Mouse (Mus musculus) intestine, embryonic 16.5 days (tissue): Measurements from ENCODE around the gene Pten. TPM values are rescaled to one million over a fixed set of nuclear protein-coding genes. Genes with fewer than 3 reads are reported as not detected.
A peak's percentile ranks its signal among the peaks of the same experiment; 100 is the strongest.

Experiments used
- ATAC-seq: fragments of 200-750 bp; cut with Nextera tagmentation; 2 replicates; pipeline ENCODE4 v1.8.0; 2017; ENCODE audit warnings: moderate TSS enrichment, moderate library complexity
- H3K27ac ChIP-seq: fragments of 300-500 bp; sonication (generic); 2 replicates; pipeline ENCODE4 v1.5.1; 2014; ENCODE audit warnings: mild to moderate bottlenecking, low read length
- H3K27me3 ChIP-seq: fragments of 300-500 bp; sonication (generic); replicated peaks from 2 replicates; pipeline ENCODE4 v1.6.1; 2014; ENCODE audit warnings: low read length, control low read depth, mixed read lengths; ENCODE audit not compliant: control insufficient read depth, insufficient read depth
- H3K36me3 ChIP-seq: fragments of 300-500 bp; sonication (generic); 2 replicates; pipeline ENCODE4 v1.6.1; 2014; ENCODE audit warnings: low read length, control low read depth; ENCODE audit not compliant: control insufficient read depth, insufficient read depth
- H3K4me1 ChIP-seq: fragments of 300-500 bp; sonication (generic); 2 replicates; pipeline ENCODE4 v1.6.1; 2014; ENCODE audit warnings: low read length, control low read depth, mixed read lengths; ENCODE audit not compliant: control insufficient read depth, insufficient read depth
- H3K4me2 ChIP-seq: fragments of 300-500 bp; sonication (generic); 2 replicates; pipeline ENCODE4 v1.6.1; 2014; ENCODE audit warnings: low read depth, low read length, control low read depth
- H3K4me3 ChIP-seq: fragments of 300-500 bp; sonication (generic); 2 replicates; pipeline ENCODE4 v1.5.1; 2014; ENCODE audit warnings: mild to moderate bottlenecking, low read length
- H3K9ac ChIP-seq: fragments of 300-500 bp; sonication (generic); 2 replicates; pipeline ENCODE4 v1.6.1; 2014; ENCODE audit warnings: low read depth, low read length
- H3K9me3 ChIP-seq: fragments of 300-500 bp; sonication (generic); 2 replicates; pipeline ENCODE4 v1.6.1; 2016; ENCODE audit warnings: low read length, control low read depth; ENCODE audit not compliant: control insufficient read depth
- WGBS: fragments of 180-500 bp; shearing (Covaris S2); extraction: QIAGEN DNeasy Blood & Tissue Kit; methylation state at CpG from one replicate; pipeline ENCODE4 v1.1.7; 2014; 5-methylcytosine and 5-hydroxymethylcytosine counted together
- polyA plus RNA-seq: library from polyadenylated mRNA; unstranded; fragments of >200 nt; fragmentation: Nextera tagmentation; extraction: Ambion mirVana; gene quantifications from 2 replicates; pipeline ENCODE4 v1.2.1, GENCODE M21; 2015

Pten gene
- polyA plus RNA-seq: 7.1 and 7.6 TPM in 2 replicates

DNA sequence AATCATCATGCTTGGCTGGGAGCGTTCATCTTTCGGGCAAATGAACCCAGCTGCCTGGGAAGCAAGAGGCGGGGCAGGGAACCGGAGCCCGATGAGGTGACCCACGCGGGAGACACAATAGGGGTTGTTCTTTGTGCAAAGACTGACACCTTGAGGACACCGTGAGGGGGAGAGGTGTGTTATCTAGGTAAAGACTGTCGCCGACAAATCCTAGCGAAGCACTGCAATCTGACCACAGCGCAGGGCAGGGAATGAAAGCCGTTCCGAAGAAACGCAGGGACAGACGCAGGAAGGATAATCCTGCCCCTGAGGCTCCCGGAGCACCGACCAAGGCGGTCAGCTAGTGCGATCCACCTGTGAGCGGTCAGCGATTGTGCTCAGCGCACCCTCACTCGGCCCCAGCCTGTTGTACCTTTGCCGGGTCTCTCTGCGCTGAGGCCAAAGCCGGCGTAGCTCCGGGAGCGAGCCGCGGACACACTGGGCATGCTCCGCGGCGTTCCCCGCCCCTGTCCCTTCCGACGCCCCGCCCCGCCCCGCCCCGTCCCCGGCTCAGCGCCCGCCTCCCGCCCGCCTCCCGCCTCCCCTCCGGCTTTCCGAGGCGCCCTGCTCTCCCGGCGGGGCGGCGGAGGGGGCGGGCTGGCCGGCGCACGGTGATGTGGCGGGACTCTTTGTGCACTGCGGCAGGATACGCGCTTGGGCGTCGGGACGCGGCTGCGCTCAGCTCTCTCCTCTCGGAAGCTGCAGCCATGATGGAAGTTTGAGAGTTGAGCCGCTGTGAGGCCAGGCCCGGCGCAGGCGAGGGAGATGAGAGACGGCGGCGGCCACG is at the start of gene Pten:
TSS of gene Pten (plus strand) at position 598 of the 826 bp plus-strand sequence.
- H3K27ac ChIP-seq: peak within 1 kb of the TSS; percentile 100
- no peaks in the 10 kb centered on the region for H3K9me3 ChIP-seq
- H3K4me2 ChIP-seq: peak within 1 kb of the TSS; percentile 90
- H3K4me3 ChIP-seq: peak within 1 kb of the TSS; percentile 100
- WGBS: under 1% methylated on average over 68 of the region's 77 CpGs
- H3K36me3 ChIP-seq: no peaks in the 10 kb centered on the region
- peak; percentile 89 for ATAC-seq
- H3K9ac ChIP-seq: peak within 1 kb of the TSS; percentile 100
- peaks cover 10% of the 10 kb centered on the region for H3K4me1 ChIP-seq
- H3K27me3 ChIP-seq: no peaks in the 10 kb centered on the region

DNA sequence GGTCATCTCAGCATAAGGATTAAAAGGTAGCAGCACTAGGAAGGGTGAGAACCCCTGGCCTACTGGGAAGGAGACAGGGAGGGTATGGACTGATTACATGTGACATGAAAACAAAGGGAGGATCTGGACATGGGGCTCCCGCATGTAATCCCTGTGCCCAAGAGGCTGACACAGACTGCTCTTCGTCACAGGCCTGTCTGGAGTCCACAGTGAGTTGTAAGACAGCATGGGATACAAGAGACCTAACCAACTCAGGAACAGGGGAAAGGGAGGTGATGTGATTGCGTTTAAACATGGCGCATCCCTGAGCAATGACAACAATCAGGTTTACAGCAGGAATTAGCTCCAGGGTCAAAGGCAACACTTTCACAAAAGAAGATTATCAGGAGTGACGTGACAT is 48.3 kb upstream of the Pten start:
- no peak for ATAC-seq
- WGBS: 86% methylated on average over 5 of the region's 5 CpGs
- Histone ChIP-seq H3K9me3 (no peaks in the 10 kb centered on the region), H3K9ac (no peak overlapping the region), H3K4me2 (no peak overlapping the region), H3K4me1 (peaks cover 10% of the 10 kb centered on the region), H3K27ac (no peak overlapping the region), H3K36me3 (no peaks in the 10 kb centered on the region), H3K27me3 (no peaks in the 10 kb centered on the region), H3K4me3 (no peak overlapping the region)

DNA sequence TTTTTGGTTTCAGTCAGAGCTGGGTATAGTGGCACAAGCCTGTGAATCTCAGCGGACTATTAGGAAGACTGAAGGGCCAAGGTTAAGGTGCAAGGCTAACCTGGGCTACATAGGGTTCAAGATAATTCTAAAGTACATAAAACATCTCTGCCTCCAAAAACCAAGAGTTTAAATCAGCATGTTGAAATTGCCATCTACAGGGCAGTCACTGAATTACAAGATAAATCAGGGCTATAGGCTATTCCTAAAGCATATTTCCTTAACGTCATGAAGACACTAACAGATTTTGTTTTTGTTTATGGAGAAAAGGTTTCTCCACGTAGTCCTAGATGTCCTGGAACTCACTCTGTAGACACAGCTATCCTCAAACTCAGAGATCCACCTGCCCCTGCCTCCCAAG is 47.0 kb upstream of the Pten start:
- H3K9ac ChIP-seq: no peak overlapping the region
- no peaks in the 10 kb centered on the region for H3K27me3 ChIP-seq
- no peak for ATAC-seq
- H3K9me3 ChIP-seq: no peaks in the 10 kb centered on the region
- no peak overlapping the region for H3K4me3 ChIP-seq
- H3K27ac ChIP-seq: no peak overlapping the region
- H3K36me3 ChIP-seq: no peaks in the 10 kb centered on the region
- 62% methylated on average over 3 of the region's 3 CpGs for WGBS
- H3K4me1 ChIP-seq: peaks cover 10% of the 10 kb centered on the region
- H3K4me2 ChIP-seq: no peak overlapping the region

DNA sequence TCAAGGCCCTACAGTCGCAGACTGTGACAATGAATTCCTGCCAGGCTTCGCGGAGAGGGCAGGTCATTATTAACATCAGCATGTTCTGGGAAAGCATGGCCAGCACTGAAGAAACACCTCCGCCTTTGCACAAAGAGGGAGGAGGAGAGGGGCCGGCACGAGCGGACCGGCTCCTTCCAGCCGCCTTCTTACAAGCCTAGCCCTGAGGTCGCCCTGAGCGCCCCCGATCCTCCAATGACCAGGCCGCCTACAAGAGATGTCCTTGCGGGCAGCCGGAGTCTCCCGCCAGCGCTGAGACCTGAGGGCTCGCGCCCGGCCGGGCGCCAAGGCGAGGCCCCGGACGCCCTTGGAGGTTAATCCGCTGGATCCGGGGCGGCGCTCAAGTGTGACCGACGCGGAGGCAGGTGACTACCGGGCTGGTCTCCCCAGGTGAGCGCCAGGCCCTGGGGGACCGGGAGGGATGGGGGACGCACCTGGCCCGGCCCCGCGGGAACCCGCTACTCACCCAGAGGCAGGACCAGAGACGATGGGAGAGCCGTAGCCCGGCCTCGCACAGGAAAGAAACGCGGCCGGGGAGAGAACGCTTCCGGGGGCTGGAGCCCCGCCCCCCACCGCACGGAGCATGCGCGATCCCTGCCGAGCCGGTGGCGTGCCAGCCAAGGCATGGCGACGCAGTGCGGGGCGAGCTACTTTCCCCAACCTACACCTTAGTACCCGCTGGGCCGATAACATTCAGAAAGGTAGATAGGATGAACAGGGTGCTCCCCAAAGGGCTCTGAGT is 45.3 kb upstream of the Pten start:
- H3K27me3 ChIP-seq: no peaks in the 10 kb centered on the region
- no peaks in the 10 kb centered on the region for H3K36me3 ChIP-seq
- peak overlapping the region; percentile 60 for H3K4me2 ChIP-seq
- no peaks in the 10 kb centered on the region for H3K9me3 ChIP-seq
- peak overlapping the region; percentile 85 for H3K4me3 ChIP-seq
- peak; percentile 98 for ATAC-seq
- WGBS: under 1% methylated on average over 63 of the region's 63 CpGs
- peaks cover 10% of the 10 kb centered on the region for H3K4me1 ChIP-seq
- H3K27ac ChIP-seq: peak overlapping the region; percentile 92
- H3K9ac ChIP-seq: peak overlapping the region; percentile 93

DNA sequence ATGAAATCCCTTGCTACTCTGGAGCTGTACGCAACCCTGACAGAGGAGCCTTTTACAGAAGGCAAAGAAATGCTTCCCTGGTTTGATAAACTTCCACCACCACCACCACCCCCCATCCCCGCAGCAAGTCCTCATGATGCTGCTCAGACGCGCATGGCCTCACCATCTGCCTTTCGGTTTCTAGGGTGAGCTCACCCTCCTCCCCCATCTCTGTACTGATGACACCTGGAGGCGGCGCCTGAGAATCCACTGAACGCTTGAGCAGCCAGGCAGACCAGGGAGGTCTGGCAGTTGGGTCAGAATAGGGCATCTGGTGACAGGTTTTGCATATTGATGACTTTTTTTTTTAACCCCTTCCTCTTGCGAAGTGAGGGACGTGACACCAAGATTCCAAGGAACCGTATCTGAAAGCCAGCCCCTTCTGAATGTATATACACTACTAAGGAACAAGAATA is 44.7 kb upstream of the Pten start:
- peak overlapping the region; percentile 60 for H3K4me2 ChIP-seq
- H3K4me3 ChIP-seq: peak overlapping the region; percentile 85
- peaks cover 10% of the 10 kb centered on the region for H3K4me1 ChIP-seq
- H3K27me3 ChIP-seq: no peaks in the 10 kb centered on the region
- H3K27ac ChIP-seq: peak overlapping the region; percentile 92
- H3K9me3 ChIP-seq: no peaks in the 10 kb centered on the region
- H3K36me3 ChIP-seq: no peaks in the 10 kb centered on the region
- ATAC-seq: peak; percentile 91
- WGBS: under 1% methylated on average over 11 of the region's 11 CpGs
- peak overlapping the region; percentile 93 for H3K9ac ChIP-seq

DNA sequence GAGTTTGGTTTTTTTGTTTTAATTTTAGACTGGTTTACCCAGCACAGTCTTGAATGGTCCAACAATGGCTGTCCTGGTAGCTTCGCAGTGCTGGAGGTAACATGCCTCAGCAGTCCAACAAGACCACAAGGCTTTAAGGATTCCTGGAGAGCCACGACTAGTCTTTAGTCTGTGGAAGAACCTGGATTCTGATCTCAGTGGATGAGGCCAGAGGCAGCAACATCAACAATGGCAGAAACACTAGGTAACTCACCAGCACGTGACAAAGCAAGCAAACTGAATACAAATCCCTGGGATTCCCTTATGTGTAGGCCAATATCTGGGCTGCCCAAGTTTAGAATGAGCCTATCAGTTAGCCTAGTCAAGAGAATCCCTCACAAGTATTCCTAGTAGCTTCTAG is 43.8 kb upstream of the Pten start:
- H3K36me3 ChIP-seq: no peaks in the 10 kb centered on the region
- H3K4me3 ChIP-seq: no peak overlapping the region
- no peak overlapping the region for H3K9ac ChIP-seq
- no peaks in the 10 kb centered on the region for H3K9me3 ChIP-seq
- 84% methylated on average over 3 of the region's 3 CpGs for WGBS
- no peaks in the 10 kb centered on the region for H3K27me3 ChIP-seq
- no peak overlapping the region for H3K27ac ChIP-seq
- no peak overlapping the region for H3K4me2 ChIP-seq
- no peak for ATAC-seq
- peaks cover 10% of the 10 kb centered on the region for H3K4me1 ChIP-seq

DNA sequence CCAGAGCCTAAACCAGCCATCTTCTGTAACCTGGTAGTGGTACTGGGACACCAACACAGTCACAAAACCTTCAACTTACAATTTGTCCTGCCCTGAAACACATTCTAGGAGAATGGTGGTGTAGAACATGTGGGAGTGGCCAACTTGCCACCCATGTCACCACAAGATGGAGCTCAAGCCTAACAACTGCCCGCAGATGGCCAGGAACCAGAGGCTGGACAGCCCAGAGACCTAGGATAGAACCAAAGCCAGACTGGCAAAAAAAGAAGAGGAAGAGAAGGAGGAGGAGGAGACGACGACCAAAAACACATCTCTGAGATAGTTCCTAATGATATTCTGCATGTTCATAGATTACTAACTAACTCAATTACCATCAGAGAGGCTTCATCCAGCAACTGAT is 42.1 kb upstream of the Pten start:
- no peak for ATAC-seq
- no peak overlapping the region for H3K9ac ChIP-seq
- no peaks in the 10 kb centered on the region for H3K36me3 ChIP-seq
- H3K27me3 ChIP-seq: no peaks in the 10 kb centered on the region
- H3K4me2 ChIP-seq: no peak overlapping the region
- H3K27ac ChIP-seq: no peak overlapping the region
- peaks cover 10% of the 10 kb centered on the region for H3K4me1 ChIP-seq
- H3K9me3 ChIP-seq: no peaks in the 10 kb centered on the region
- 6% methylated on average over 3 of the region's 3 CpGs for WGBS
- no peak overlapping the region for H3K4me3 ChIP-seq

DNA sequence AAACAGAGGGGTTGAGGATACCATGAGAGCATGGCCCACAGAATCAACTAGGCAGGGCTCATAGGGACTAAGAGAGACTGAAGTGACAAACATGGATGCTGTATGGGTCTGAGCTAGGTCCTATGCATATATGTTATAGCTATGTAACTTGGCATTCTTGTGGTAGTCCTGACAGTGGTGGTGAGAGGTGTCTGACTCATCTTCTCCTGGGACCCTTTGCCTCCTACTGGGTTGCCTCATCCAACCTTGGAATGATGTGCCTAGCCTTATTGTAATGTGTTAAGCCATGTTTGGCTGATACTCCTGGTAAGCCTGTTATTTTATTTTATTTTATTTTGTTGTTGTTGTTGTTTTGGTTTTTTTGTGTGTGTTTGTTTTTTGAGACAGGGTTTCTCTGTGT is 41.6 kb upstream of the Pten start:
- Histone ChIP-seq H3K4me2 (no peak overlapping the region), H3K4me3 (no peak overlapping the region), H3K27me3 (no peaks in the 10 kb centered on the region), H3K36me3 (no peaks in the 10 kb centered on the region), H3K9ac (no peak overlapping the region), H3K4me1 (peaks cover 10% of the 10 kb centered on the region), H3K9me3 (no peaks in the 10 kb centered on the region), H3K27ac (no peak overlapping the region)
- ATAC-seq: no peak

DNA sequence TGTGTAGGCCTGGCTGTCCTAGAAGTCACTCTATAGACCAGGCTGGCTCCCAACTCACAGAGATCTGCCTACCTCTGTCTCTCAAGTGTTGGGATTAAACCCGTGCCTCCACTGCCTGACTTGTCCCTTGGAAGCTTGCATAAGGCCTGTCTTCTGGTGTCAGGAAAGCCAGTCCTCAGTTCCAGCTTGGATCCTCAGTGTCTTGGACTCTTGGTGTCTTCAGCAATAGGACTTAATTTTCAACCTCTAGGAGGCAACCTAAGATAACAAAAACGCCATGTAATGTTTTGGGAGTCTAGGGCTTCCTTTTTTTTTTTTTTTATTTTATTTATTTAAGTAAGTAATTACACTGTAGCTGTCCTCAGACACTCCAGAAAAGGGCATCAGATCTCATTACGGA is 39.7 kb upstream of the Pten start:
- no peaks in the 10 kb centered on the region for H3K9me3 ChIP-seq
- H3K27me3 ChIP-seq: no peaks in the 10 kb centered on the region
- H3K9ac ChIP-seq: no peak overlapping the region
- WGBS: 57% methylated on average over 3 of the region's 3 CpGs
- H3K4me1 ChIP-seq: peaks cover 5% of the 10 kb centered on the region
- no peak overlapping the region for H3K27ac ChIP-seq
- ATAC-seq: no peak
- H3K36me3 ChIP-seq: no peaks in the 10 kb centered on the region
- no peak overlapping the region for H3K4me3 ChIP-seq
- H3K4me2 ChIP-seq: no peak overlapping the region
